Mouse (Mus musculus): ENCODE data around the gene Pdzrn3.

The Pdzrn3 gene

DNA sequence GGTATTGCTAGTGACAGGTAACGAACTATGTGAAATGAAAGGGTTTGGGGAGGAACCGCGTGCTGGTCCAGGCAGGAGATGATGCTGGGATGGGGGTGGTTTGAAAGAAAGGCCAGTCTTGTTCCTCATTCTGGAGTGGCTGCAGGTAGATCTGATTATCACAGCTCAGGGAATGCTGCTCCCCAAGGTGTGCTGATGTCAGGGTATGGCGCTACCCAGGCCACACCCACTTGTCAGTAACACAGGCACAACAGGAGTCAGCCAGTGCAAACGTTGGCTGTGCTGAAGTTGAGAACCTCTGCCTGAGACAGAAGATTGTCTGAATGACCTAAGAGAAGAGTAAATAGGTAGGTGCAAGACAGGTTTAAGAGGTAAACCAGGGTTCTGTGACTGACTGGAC is 4.7 kb downstream of the Pdzrn3 start:
- in situ Hi-C loops (cut with MboI, MseI): no loop called here

DNA sequence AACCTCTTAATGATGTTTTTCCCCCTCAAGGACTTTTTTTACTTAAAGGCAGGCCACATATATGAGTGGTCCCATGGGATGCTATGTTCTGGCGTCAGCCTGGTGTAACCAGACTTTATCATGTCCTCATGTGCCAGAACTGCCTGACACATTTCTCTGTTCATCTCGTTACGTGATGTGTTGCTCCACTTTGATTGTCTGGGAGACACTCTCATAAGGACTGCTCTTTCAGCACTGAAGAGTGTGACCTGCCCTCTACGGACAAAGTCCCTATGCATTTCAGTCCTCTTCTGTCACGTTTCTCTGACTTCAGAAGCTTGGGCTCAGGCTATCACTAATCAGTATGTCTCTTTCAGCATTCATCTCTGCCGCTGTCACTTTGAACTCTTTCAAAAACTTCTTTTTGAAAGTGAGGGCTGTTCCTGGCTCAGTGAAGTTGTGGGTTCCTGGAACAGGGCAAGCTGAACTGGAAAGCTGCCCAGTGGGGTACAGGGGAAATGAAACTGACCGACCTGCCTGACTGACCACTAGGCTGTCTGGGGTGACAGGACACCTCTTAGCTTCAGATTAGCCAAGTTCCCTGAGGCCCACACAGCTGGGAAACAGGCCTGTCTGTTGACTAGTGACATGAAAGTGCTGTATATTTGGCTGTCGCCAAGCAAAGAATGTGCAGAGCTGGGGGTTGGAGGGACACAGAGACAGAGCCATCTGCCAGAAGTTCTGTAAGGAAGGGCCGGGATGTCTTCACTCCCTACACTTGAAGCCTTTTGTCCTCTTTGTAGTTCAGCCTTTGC is 10.7 kb downstream of the Pdzrn3 start:
- in situ Hi-C loops (cut with MboI, MseI): no loop called here

DNA sequence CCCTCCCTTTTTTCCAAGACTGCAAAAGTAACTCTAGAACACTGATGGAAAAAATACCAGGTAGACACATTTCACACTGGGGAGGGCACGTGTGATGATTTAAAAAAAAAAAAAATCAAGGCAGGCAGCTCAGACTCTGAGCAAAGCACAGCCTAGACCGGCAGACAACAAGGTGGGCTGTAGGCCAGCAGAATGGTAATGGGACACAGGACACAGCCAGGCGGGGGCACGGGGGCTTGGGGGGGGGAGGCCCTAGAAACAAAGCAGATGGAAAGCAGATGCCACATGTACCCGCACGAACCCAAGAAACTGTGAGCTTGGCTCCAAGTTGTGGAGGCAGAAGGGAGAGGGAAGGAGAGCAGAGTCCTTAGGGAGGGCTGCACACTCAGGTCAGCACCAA is 11.9 kb downstream of the Pdzrn3 start:
- in situ Hi-C loops (cut with MboI, MseI): no loop called here

DNA sequence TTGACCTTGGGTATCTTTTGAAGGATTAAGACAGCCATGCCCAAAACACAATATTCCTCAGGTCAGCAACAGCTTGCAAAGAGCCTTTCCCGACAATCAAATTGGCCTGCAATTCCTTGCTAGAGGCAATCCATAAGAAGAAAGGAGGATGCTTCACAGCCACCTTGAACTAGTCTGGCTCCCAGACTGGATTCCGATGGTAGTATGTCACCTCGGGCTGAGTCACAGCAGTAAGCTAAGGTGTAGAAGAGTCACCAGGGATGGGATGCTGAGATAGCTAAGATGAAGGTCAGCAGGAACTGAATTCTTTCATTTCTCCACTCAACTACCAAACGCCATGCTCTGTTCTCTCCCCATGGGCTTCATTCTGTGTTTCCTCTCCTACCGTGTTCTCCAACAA is 13.8 kb downstream of the Pdzrn3 start:
- in situ Hi-C loops (cut with MboI, MseI): no loop called here

DNA sequence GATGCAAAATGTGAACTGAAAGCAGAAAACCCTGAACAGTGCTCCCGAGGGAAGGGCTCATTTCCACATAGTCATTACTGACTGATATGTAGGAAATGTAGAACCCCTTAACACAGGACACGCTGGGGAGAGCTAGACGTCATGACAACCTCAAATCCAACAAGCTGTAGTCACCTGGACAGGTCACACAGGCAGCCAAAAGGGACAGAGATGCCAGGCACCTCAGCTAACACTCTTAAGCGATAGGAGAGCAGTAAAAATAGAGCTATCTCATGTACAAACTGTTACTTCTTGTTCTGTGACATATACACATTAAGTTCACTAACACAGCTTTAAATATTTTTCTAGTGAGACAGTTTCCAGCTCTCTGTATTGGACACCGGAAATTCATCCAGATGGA is 15.0 kb downstream of the Pdzrn3 start:
- in situ Hi-C loops (cut with MboI, MseI): no loop called here

DNA sequence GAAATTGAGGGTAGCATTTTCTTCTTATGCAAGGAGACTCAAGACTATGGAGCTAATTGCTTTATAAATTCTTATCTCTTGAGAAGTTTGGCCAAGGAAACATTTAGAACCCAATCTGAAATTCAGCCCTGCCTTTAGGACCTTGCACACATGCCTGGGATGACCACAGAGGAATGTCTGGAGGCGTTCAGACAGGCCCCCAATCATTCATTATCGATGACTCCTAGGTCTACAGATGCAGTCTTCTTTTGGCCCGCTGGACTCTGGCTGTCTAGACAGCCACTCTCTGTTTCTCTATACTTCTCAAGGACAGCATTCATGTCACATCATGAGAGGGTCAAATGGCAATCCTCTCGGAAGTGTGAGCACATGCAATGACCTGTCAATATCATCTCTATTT is 15.4 kb downstream of the Pdzrn3 start:
- in situ Hi-C loops (cut with MboI, MseI): no loop called here

DNA sequence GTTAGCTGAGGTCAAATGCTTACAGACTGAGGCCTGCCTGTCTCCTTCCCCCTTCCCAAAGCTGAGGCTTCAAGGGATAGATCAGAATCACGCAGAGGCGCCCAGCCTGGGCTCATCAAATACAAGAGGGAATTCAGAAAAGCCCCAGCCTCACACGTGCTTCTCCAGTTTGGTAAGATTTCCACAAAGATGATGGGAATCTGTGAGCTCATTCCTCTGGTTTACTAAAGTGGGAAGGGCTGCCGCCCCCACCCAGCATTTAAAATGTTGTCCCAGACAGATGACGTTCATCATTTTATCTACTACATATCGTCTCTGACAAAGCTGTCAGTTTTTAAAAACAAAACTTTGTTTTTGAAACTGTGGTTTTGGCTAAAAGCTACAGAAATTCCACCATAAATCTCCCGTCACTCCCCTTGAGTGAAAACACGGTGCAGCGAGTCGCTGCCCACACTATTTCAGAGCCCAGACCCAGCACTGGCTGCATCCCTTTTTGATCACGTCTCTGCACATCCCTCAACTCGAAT is 17.4 kb downstream of the Pdzrn3 start:
- in situ Hi-C loops (cut with MboI, MseI): no loop called here

DNA sequence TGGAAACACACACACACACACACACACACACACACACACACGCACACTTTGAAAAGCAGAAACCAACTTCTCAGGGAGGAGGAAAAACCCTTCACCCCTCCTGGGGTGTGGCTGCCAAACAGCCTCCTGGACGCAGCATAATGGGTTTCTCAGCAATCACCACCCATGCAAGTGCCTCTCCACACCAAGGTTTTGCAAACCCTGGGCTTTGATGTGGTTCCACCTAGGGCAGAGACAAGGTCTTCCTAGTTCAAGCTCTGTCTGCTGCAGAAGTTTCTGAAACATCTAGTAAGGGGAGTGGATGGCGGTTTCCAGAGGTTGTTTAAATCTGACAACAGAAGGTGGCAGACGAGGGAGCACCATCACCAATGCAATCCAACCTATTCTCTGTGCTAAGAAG is 18.1 kb downstream of the Pdzrn3 start:
- in situ Hi-C loops (cut with MboI, MseI): no loop called here

DNA sequence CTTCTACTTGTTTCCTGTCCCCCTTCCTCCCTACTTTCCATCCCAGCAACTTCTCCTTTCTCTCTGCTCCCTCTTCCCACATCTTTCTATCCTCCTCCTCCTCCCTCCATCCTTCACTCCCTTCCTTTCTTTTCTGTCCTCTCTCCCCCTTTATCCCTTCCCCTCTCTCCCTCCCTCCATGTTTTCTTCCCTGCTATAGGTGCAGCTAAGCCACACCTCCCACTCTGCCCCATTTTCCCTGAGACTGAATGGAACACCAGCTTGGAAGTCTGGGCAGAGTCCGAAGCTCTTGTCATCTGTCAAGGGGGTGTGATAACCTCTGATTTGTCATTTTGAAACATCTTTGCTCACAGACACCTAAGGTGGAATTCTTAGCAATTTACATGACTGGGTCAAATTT is 22.8 kb downstream of the Pdzrn3 start:
- in situ Hi-C loops (cut with MboI, MseI): no loop called here

DNA sequence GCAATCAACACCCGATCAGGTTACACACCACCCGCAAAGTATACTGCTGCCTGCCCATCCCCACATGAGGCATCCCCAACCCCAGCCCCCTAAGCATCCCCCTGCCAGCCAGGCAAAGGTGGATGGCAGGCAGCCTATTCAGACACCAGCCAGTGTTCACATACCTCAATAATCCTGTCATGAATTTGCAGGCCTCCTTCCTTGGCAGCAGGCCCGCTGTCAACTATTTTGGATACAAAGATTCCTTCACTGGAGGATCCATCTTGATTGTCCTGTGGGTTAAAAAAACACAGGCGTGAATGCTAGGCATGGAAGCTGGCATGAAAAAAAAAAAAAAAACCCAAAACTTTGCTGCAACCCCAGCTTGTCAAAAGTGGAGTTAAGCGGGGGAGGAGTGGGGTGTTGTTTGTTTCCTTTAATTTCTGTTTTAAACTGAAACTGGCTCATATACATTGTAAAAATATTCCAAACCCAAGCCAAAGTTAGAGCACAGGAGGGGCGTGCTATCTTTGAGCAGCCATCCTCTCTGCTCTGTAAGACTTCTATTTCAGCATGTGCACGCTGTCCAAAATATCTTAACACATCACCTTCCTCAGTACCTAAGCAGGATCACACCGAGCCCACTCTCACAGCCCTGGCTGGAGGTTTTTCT is 23.3 kb downstream of the Pdzrn3 start:
- in situ Hi-C loops (cut with MboI, MseI): no loop called here

DNA sequence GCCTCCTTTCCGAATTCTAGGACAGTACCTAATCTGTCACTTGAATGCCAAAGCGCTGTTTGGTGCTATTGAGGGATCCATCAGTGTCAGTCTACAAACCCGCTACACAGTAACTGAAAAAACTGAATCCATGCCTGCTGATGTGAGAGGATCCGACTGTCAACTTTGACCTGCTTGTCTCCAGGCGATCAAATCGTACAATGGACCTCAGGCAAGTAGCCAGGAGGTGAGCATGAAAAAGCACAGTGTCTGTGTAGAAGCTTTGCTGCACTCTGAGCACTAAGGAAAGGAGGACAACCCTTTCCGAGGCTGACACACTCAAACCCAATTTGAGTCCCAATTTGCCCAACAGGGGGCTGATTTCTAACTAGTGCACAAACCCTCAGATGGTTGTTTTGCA is 24.0 kb downstream of the Pdzrn3 start:
- in situ Hi-C loops (cut with MboI, MseI): no loop called here

DNA sequence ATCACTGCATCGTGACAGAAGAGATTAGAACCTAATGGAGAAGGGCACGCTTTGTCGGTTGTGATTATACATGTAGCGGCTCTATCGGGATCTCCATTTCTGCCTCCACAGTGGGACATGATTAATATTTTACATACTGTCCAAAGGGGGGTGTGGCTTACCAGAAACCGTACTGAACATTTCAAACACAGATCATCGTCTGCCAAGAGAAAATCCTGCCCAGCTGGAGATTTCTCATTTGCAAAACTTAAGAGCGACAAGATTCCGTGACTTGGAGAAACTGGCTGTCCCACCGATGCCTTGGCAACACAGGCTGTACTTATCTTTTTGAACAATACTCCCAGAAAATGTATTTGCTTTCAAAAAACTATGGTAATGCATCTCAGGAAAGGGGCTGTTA is 25.1 kb downstream of the Pdzrn3 start:
- in situ Hi-C loops (cut with MboI, MseI): no loop called here

DNA sequence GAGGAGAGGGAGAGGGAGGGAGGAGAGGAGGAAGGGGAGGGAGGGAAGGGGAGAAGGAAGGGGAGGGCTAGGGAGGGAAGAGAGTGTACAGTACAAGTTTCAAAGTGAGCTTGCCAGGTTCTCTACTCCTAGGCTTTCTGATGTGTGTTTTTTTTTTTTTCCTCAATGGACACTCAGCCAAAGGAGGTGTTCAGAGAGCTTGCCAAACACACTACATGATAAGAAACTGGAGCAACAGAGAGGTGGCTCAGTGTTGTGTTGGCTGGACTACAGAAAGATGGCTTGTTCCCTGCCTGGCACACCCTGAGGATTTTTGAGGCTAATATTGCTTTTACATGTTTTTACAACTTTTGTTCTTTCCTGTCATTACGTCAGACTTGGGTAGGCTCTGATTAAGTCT is 26.6 kb downstream of the Pdzrn3 start:
- in situ Hi-C loops (cut with MboI, MseI): no loop called here

DNA sequence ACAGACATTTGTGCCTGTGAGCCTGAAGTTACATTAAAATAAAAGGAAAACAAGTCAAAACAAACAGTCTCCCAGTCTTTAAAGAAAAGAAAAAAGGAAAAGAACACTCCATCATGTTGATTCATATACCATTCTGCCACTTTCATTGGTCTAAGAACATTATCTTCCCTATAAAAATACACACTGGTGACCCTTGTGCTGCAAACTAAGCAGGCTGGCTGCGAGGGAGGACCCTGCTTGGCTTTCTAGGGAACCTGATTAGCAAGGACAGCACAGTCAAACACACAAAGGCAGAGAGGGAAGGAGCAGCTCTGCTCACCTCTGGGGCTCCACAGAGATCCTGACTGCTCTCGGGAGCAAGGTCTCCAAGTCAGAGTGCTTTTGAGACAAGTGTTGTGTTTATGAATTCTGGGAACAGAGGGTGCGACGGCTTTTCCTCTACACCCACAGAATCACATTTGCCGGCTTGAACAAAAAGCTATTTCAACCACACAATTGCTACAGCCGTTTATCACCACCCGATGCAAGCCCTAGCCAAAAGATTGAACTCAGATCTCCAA is 27.2 kb downstream of the Pdzrn3 start:
- in situ Hi-C loops (cut with MboI, MseI): no loop called here

DNA sequence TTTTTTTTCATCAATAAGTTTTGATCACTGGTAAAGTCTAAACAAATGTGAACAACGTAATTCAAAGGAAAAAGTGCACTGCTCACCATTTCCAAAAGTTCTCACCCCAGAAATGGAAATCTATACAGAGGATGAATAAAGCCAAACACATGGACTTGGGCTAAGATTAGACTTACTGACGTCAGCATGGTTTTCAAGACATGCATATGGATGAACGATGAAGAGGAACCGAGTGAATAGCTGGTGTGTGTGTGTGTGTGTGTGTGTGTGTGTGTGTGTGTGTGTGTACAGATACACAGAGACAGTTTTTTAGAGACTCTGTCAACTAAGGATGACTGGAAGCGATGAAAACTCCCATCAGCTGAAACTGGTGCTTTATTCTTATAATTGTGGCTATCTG is 29.2 kb downstream of the Pdzrn3 start:
- in situ Hi-C loops (cut with MboI, MseI): no loop called here

DNA sequence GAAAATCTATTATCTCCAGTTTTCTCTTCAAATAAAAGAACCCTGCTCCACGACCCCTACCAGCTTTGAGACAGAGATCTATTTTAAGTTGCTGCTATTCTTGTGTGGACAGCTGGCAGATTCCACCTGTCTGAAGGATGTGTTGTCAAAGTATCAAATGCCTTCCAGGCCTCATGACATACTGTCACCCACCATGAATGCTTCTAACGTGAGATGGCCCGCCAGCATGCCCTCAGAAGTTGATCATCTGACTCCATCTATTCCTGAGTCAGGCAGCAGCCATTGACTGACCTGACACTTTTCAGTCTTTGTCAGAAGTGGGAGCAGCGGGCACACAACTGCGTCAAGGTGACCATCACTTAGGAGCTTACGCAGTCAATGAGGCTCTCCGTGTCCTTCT is 37.6 kb downstream of the Pdzrn3 start:
- in situ Hi-C loops (cut with MboI, MseI): no loop called here

DNA sequence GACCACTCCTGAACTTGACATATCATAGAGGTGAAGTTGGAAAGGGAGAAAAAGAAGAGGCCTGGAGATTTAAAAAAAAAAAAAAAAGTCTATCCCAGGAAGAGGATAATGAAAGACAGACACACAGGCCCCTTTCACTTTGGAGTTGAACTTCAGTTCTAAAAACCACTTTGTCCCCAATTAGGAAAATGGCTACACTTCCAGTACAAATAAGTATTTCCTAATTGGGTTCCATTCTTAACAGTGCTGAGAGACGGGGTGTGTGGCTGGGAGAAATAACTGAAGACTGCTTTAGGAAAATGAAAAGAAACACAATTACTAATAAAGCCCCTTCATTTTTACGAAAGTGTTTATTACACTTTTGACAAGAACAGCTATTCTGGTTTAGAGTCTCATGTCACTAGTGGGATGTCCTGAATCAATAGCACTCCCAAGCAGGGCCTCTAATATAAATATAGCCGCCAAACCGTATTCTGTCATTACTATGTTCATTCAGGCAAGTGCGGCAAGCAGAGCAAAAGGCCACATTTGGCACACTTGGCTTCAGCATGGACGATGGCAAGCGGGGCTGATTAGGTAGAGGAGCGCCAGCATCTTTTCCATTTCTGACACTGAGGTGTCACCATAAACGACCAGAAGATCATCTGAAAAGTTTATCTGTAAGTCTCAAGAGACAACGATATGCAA is 39.7 kb downstream of the Pdzrn3 start:
- in situ Hi-C loops (cut with MboI, MseI): no loop called here

DNA sequence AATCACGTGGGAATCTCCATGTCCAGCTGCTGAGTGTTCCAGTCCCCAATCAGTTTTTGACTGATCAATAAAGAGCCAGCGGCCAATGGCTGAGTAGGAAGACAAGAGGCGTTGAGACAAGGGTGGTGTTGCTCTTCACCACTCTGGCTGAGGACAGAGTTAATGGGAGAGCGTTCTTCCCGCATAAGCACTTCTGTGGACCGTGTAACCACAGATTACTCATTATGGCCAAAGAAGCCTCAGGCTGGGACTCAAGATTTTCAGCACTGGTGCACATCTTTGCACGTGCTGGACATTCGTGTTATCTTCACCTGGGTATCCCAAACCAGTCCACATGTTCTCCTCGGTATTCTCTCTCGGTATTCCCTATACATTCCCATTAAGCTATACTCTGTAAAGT is 41.0 kb downstream of the Pdzrn3 start:
- in situ Hi-C loops (cut with MboI, MseI): no loop called here

DNA sequence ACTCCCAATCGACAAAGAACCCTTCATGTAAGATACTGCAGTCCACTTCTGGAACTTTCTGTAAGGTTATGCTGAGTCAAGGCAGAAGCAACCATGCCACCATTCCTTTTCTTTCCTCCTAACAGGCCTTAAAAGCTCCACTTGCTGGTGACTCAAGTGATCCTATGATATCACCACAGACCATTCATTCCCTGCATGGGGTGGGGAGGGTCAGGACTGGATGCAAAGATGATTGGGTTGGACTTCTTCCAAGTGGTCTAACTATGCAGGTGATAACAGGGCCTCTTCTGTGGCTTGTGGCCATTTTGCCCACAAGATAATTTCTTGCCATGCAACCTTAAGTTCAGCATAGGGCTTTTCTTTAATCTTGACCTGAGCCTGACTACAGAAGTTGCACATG is 42.0 kb downstream of the Pdzrn3 start:
- in situ Hi-C loops (cut with MboI, MseI): no loop called here

DNA sequence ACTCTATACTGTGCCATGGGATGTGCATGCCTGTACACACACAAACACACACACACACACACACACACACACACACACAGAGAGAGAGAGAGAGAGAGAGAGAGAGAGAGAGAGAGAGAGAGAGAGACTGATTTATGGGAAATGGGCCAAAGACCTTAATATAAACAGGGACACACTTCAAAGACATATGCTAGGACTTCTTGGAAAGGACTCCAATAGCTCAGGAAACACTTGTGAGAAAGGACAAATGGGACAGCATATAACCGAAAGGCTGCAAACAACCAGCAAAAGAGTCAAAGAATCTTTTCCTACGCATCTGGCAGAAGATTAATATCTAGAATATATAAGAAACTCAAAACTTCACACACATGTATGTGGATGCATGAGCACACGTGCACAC is 43.2 kb downstream of the Pdzrn3 start:
- in situ Hi-C loops (cut with MboI, MseI): no loop called here

DNA sequence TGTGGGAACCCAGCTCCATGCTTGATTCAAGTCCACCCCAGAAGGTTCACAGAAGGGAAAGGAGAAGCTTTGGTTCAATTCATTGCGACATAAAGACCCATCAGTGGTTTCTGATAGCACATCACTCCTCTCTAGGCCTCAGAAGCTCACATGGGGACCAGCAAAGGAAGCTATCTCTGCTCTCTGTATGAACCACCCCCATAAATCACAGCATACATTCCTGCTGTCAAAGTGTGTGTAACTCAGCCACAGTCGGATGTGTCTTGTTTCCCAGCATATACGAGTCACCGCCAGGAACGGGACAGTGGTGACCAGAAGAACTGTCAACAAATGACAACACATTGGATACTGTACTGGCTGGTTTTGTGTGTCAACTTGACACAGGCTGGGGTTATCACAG is 47.3 kb downstream of the Pdzrn3 start:
- in situ Hi-C loops (cut with MboI, MseI): no loop called here

DNA sequence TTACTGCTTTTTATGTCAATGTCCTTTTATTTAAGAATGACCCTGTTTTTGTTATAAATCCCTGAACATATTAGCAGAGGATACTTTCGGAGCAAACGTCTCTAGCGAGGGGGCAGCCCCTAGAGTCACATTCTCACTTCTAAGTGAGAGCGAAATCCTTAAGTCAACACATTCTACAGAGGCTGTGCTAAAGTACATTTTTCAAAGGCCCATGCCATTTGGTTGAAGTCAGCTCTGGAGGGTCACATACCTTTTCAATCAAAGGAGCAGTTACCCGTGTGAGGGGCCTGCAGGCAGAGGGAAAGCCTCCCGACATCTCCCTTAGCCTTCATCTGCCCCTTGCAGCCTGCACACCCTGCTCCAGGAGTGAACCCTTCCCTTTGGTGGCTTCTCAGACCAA is 48.2 kb downstream of the Pdzrn3 start:
- in situ Hi-C loops (cut with MboI, MseI): no loop called here
